Mouse (Mus musculus) kidney, adult 2 months (tissue): ENCODE measurements at regions not wholly inside any gene's neighbourhood (a gene's known extent, or its start where the extent isn't known, plus 50 kb on each side); places are given as distances from the start of the nearest gene placed in this dataset.

Source experiments
- CTCF ChIP-seq: fragments of 200-500 bp; conservative IDR thresholded peaks from 2 replicates; pipeline ENCODE4 v1.5.1; 2011; ENCODE audit warnings: low read depth, mild to moderate bottlenecking, control low read depth, low read length, moderate library complexity, mixed read lengths; ENCODE audit not compliant: insufficient read depth, insufficient read length
- POLR2A ChIP-seq: fragments of 200-500 bp; IDR thresholded peaks from one replicate; pipeline ENCODE4 v1.6.1; 2011; ENCODE audit warnings: low read depth, low read length, control low read depth

DNA sequence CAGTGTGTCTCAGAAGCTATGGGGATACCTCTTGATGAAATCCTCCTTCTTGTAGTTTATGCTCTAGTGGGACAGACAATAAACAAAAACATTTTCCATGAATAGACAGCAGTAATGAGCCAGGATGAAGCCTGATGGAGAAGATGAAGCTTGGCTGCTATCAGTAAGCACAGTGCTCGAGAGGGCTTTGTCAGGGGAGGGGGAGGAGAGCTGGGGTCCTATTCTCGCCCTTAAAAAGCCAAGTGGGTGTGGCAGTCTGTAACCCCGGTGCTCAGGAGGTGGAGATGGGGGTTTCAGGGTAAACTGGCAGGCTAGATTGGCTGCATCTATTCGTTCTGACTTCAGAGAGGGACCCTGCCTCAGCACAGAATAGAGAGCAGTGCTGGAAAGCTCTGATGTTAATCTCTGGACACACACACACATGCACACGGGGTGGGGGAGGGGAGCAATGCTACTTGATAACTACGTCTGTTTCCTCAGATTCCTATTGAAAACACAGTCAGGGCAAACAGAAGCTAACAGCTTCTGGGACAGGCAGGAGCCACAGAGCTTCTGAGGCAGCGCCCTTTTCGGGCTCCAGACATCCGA is 118.4 kb downstream of the Nufip1 start:
- no peak for TF ChIP-seq POLR2A
- TF ChIP-seq CTCF, result no peak
